In genomic region chr17:32738406-32738805, GRCm38 (mm10) we compare ENCODE assay signal across 21 mouse cellular contexts. TPM values are rescaled to one million over a fixed set of nuclear protein-coding genes. Genes with fewer than 3 reads are reported as not detected.
DNase-seq lines count a peak whose midpoint lies in the region; ATAC-seq and TF ChIP-seq lines count a peak whose summit lies in the region.
"Had no signal": no experiment of that assay in that cellular context is flagged by ENCODE, and none has a peak within 500 bp of the region (broad histone marks: within the 10 kb centered on the region; RNA-seq: fewer than 3 reads in every experiment).

No protein-coding gene starts in this region.

- CTCF ChIA-PET in Patski (lab: Charles Lee) = no interaction called here

- TF ChIP-seq CTCF in Patski (IDR thresholded peaks at IDR 0.05) = no peak

- H3K27me3 ChIP-seq in Patski = peaks cover 16% of the 10 kb centered on the region
- H3K27me3 ChIP-seq: embryonic facial prominence, embryonic 12.5 days; forebrain, embryonic 12.5 days had no signal

- in situ Hi-C loops in Patski (cut with MboI; ENCODE audit: low pct_unique_long_range_greater_than_20kb) = no loop called here

- POLR2A ChIA-PET in Patski (lab: Charles Lee) = no interaction called here

- DNase-seq in 3T3-L1 (ENCODE audit: low read depth, low spot score) (peak; percentile 84), 416B (ENCODE audit: low read depth) (peak; percentile 69), Patski (ENCODE audit: low read depth, low spot score) (no peak)
- peak; percentile 33 for DNase-seq in Muller cell, postnatal 12 days (ENCODE audit: inconsistent ontology term)
- no peak for DNase-seq in B cell, adult 2 months
- DNase-seq in spleen, postnatal 14 days (ENCODE audit: low spot score in 2 of 2) = no peak
- no peak for DNase-seq in right cerebral cortex, postnatal 36 days (ENCODE audit: low spot score in 2 of 2)
- DNase-seq in thymus, postnatal 4 days = no peak
- DNase-seq: adrenal gland, adult 8-10 months; adrenal gland, postnatal 14 days; adrenal gland, postnatal 36 days; cerebellum, adult 11-12 months; cerebellum, adult 2 months; cerebellum, adult 9-10 months; cerebellum, postnatal 10 days; cerebellum, postnatal 25 days had no signal

- ATAC-seq in Patski = peak; percentile 39
- ATAC-seq: activated CD4-positive, CD25-positive, alpha-beta regulatory T cell, adult 4 months; forebrain, embryonic 14.5 days; forebrain, embryonic 16.5 days had no signal

RNA-seq across cellular contexts. Expression of gene Zfp871, which starts 49.7 kb away (rescaled TPM):
- 18.3 TPM for polyA plus RNA-seq in Patski (2021)

RNA-seq across cellular contexts. Expression of gene Cyp4f15, which starts 53.0 kb away (rescaled TPM):
- not detected for polyA plus RNA-seq in Patski (2021)
- polyA plus RNA-seq: activated CD4-positive, CD25-positive, alpha-beta regulatory T cell, adult 4 months had no signal

Comparison
In these comparisons a context has a peak if more than half of its experiments do, and no peak if none do; other contexts are left out.
1. DNase-seq: peak in 3T3-L1 (single experiment), 416B (single experiment) and Muller cell, postnatal 12 days (single experiment); none in Patski (single experiment), B cell, adult 2 months (0 of 2), spleen, postnatal 14 days (0 of 2), right cerebral cortex, postnatal 36 days (0 of 2) and thymus, postnatal 4 days (single experiment).